Mouse (Mus musculus) ES-Bruce4 (cell line): ENCODE measurements around the gene Ticrr. TPM values are rescaled to one million over a fixed set of nuclear protein-coding genes. Genes with fewer than 3 reads are reported as not detected.

Experiments used
- H3K27ac ChIP-seq: 2 replicates; pipeline ENCODE4 v1.5.1; 2012; ENCODE audit warnings: low read length, inconsistent platforms; ENCODE audit not compliant: insufficient read depth
- H3K27me3 ChIP-seq: 2 replicates; pipeline ENCODE4 v1.6.1; 2012; ENCODE audit warnings: mild to moderate bottlenecking, low read length, inconsistent platforms; ENCODE audit not compliant: control insufficient read depth, poor library complexity, insufficient read depth, severe bottlenecking
- H3K36me3 ChIP-seq: 2 replicates; pipeline ENCODE4 v1.6.1; 2012; ENCODE audit warnings: inconsistent platforms, mild to moderate bottlenecking, low read length, moderate library complexity; ENCODE audit not compliant: control insufficient read depth, poor library complexity, insufficient read depth, severe bottlenecking
- H3K4me1 ChIP-seq: one replicate; pipeline ENCODE4 v1.8.1; 2011; ENCODE audit warnings: low read length; ENCODE audit not compliant: control insufficient read depth, insufficient read depth
- H3K4me3 ChIP-seq: 2 replicates; pipeline ENCODE4 v1.5.1; 2011; ENCODE audit warnings: low read depth, mild to moderate bottlenecking, low read length
- H3K9ac ChIP-seq: 2 replicates; pipeline ENCODE4 v1.6.1; 2012; ENCODE audit warnings: low read depth, mild to moderate bottlenecking, inconsistent platforms; ENCODE audit not compliant: poor library complexity, severe bottlenecking
- H3K9me3 ChIP-seq: replicated peaks from 2 replicates; pipeline ENCODE4 v1.6.1; 2012; ENCODE audit warnings: mild to moderate bottlenecking, low read length, inconsistent platforms; ENCODE audit not compliant: control insufficient read depth, poor library complexity, insufficient read depth, severe bottlenecking
- CTCF ChIP-seq: IDR thresholded peaks from one replicate; pipeline ENCODE4 v1.8.1; 2011; ENCODE audit warnings: low read depth, low read length
- EP300 ChIP-seq: IDR thresholded peaks from 2 replicates; pipeline ENCODE4 v1.6.1; 2011; ENCODE audit warnings: low read depth, low read length; ENCODE audit not compliant: insufficient read depth
- POLR2A ChIP-seq: IDR thresholded peaks from one replicate; pipeline ENCODE4 v1.8.1; 2011; ENCODE audit warnings: low read length; ENCODE audit not compliant: insufficient read depth
- polyA plus RNA-seq: library from polyadenylated mRNA; stranded (reverse); fragments of >200 nt; gene quantifications from 2 replicates; pipeline ENCODE4 v1.2.4, GENCODE M21; 2011; ENCODE audit warnings: low read depth; ENCODE audit not compliant: missing spikeins, insufficient read depth, insufficient read length

The Ticrr gene
- polyA plus RNA-seq, 1 experiment, result 41.1 TPM

GRCm38 (mm10) chr7:79728219-79728618 is 68.2 kb downstream of the Ticrr start:
- TF ChIP-seq CTCF (peak; percentile 89), POLR2A (no peak), EP300 (no peak)
- H3K27ac ChIP-seq, result no peak overlapping the region
- H3K36me3 ChIP-seq, result no peaks in the 10 kb centered on the region
- no peaks in the 10 kb centered on the region for H3K9me3 ChIP-seq
- H3K27me3 ChIP-seq, result no peaks in the 10 kb centered on the region
- H3K4me1 ChIP-seq, result no peaks in the 10 kb centered on the region
- no peak overlapping the region for H3K9ac ChIP-seq
- no peak overlapping the region for H3K4me3 ChIP-seq

DNA sequence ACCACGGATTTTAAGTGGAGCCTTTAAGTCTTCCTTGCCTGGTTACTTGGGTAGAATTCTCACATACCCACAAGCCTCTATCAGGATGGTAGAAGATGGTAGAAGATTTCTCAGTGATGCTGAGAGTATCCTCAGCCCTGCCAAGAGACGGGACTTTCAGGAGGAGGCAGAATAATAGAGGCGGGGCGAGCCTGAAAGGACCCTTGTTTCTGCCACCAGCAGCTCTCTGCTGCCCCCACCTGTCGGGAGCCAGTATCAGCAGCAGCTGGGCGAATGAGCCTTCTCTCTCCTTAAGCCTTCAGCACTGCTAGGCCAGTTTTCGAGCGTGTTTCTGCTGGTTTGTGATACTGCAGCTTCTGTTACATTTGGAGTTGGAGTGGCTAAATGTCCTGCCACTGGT is 69.2 kb downstream of the Ticrr start:
- no peaks in the 10 kb centered on the region for H3K4me1 ChIP-seq
- H3K9ac ChIP-seq, result no peak overlapping the region
- no peaks in the 10 kb centered on the region for H3K36me3 ChIP-seq
- H3K27me3 ChIP-seq, result no peaks in the 10 kb centered on the region
- no peak overlapping the region for H3K4me3 ChIP-seq
- no peak overlapping the region for H3K27ac ChIP-seq
- TF ChIP-seq EP300 (no peak), CTCF (peak; percentile 97)
- no peaks in the 10 kb centered on the region for H3K9me3 ChIP-seq

DNA sequence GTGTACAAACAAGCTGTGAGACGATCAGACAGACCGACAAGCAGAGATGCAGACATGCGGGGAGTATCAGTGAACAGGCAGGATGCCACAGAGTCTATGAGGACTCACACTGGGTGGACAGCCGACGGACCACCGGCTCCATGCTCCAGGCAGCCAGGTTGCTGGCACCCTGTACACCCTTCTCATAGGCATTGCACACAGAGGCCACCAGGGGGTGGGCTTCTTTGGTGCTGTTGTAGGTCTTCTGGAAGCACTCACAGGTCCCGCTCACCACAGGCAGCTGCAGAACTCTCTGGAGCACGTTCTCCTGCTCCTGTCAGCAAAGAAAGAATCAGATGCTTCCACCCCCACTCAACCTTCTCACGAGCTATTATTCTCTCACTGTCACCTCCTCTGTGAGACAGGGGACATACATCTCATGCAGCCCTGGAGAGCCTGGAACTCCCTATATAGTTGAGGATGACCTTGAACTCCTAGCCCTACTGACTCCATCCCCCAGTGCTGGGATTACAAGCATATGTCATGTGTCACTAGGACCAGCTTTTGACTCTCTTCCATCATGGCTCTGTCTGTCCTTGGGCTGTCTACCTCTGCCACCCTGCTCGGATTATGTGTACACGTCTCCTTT is 69.9 kb downstream of the Ticrr start:
- no peak overlapping the region for H3K27ac ChIP-seq
- TF ChIP-seq EP300 (no peak), CTCF (peak; percentile 51)
- H3K9me3 ChIP-seq, result no peaks in the 10 kb centered on the region
- no peaks in the 10 kb centered on the region for H3K27me3 ChIP-seq
- H3K9ac ChIP-seq, result no peak overlapping the region
- H3K4me1 ChIP-seq, result no peaks in the 10 kb centered on the region
- no peaks in the 10 kb centered on the region for H3K36me3 ChIP-seq
- no peak overlapping the region for H3K4me3 ChIP-seq

- H3K27ac ChIP-seq, result no peak overlapping the region
Observed at GRCm38 (mm10) chr7:79731438-79731837, 71.4 kb downstream of the Ticrr start.

GRCm38 (mm10) chr7:79732622-79733021 is 72.6 kb downstream of the Ticrr start, which contains the start of gene Plin1:
Plin1 (minus strand) TSS chr7:79732903.
- Histone ChIP-seq H3K4me1 (no peaks in the 10 kb centered on the region), H3K9me3 (no peaks in the 10 kb centered on the region), H3K4me3 (no peak within 1 kb of the TSS), H3K27ac (no peak within 1 kb of the TSS), H3K9ac (no peak within 1 kb of the TSS), H3K36me3 (peaks cover 2% of the 10 kb centered on the region; the same call in 1 of the 2 replicates), H3K27me3 (no peaks in the 10 kb centered on the region)
- TF ChIP-seq EP300 (no peak), CTCF (no peak), POLR2A (no peak)

More at GRCm38 (mm10) chr7:79731438-79731837, 71.4 kb downstream of the Ticrr start:
- no peaks in the 10 kb centered on the region for H3K4me1 ChIP-seq
- no peak for TF ChIP-seq CTCF
- TF ChIP-seq POLR2A, result no peak
- no peak for TF ChIP-seq EP300
- no peaks in the 10 kb centered on the region for H3K36me3 ChIP-seq
- no peaks in the 10 kb centered on the region for H3K27me3 ChIP-seq
- H3K9ac ChIP-seq, result no peak overlapping the region
- no peak overlapping the region for H3K4me3 ChIP-seq
- no peaks in the 10 kb centered on the region for H3K9me3 ChIP-seq

- Histone ChIP-seq H3K36me3 (peaks cover 2% of the 10 kb centered on the region; the same call in 1 of the 2 replicates), H3K9me3 (no peaks in the 10 kb centered on the region), H3K27me3 (no peaks in the 10 kb centered on the region), H3K27ac (no peak overlapping the region), H3K9ac (no peak overlapping the region), H3K4me1 (no peaks in the 10 kb centered on the region), H3K4me3 (no peak overlapping the region)
- TF ChIP-seq EP300 (no peak), CTCF (no peak), POLR2A (no peak)
Observed at GRCm38 (mm10) chr7:79734563-79734962, 74.6 kb downstream of the Ticrr start.
